Mouse (Mus musculus): ENCODE data around the gene Gm14403. TPM values are rescaled to one million over a fixed set of nuclear protein-coding genes. Genes with fewer than 3 reads are reported as not detected.
"Not testable (repeated sequence)": the region's sequence is repeated elsewhere in the genome, so short reads cannot be mapped to it uniquely, and the experiment has no call there.

The Gm14403 gene
- polyA plus RNA-seq, 1 experiment from 2014 or later = 3.2 TPM

DNA sequence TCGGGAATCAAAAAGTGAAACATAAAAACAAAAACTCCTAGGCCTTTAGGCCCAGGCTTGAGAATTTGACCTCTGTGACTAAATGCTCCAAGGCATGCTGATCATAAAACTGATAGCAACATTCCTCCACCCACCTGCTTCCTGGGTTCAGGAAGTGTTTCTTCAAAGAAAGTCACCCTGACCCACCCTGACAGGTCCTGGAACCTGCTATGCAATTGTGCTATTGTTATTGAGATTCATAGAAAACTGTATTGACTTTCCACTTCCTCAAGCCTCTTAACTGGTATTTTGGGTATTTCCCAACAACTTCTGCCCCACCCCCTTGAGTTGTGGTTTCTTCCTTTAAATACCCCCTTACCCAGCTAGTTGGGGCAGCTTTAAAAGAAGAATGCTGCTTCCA is 20.9 kb downstream of the Gm14403 start:
- H3K9ac ChIP-seq; H3K4me3 ChIP-seq; H3K36me3 ChIP-seq; H3K4me2 ChIP-seq; H3K9me3 ChIP-seq; H3K4me1 ChIP-seq (replicated peaks); ATAC-seq (ENCODE audit: low FRiP score); H3K27me3 ChIP-seq; H3K27ac ChIP-seq: not testable (repeated sequence)
- WGBS = 83% methylated on average over 1 of the region's 1 CpGs

GRCm38 (mm10) chr2:177520035-177520434 is 22.0 kb downstream of the Gm14403 start:
- H3K27ac ChIP-seq = no peak overlapping the region
- H3K4me2 ChIP-seq = no peak overlapping the region
- no peaks in the 10 kb centered on the region for H3K4me1 ChIP-seq (replicated peaks)
- H3K4me3 ChIP-seq = no peak overlapping the region
- peaks cover 8% of the 10 kb centered on the region for H3K9me3 ChIP-seq
- no peaks in the 10 kb centered on the region for H3K36me3 ChIP-seq
- no peak overlapping the region for H3K9ac ChIP-seq
- ATAC-seq (ENCODE audit: low FRiP score) = no peak
- 87% methylated on average over 8 of the region's 8 CpGs for WGBS
- no peaks in the 10 kb centered on the region for H3K27me3 ChIP-seq

DNA sequence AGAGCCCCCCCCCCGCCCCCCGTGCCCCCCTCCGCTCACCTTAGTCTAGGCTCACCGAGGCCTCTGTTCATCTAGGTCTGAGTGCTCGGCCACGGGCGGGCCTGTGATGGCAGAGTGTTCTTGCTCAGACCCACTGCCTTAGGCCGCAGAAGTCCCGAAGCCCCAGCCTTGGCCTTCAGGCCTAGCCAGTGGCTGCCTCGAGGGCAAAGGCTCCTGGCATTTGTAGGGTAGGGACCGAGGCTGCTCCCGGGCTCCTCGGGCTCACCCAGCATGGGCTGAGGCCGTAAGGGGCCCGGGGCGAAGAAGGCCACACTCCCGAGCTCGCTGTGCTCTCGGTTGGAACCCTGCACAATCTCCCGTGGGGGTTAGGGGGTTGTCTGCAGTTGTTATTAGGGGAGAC is 25.0 kb downstream of the Gm14403 start:
- no peak overlapping the region for H3K4me3 ChIP-seq
- H3K4me2 ChIP-seq = no peak overlapping the region
- no peaks in the 10 kb centered on the region for H3K27me3 ChIP-seq
- H3K36me3 ChIP-seq = no peaks in the 10 kb centered on the region
- no peak overlapping the region for H3K27ac ChIP-seq
- 90% methylated on average over 20 of the region's 20 CpGs for WGBS
- ATAC-seq (ENCODE audit: low FRiP score) = no peak
- H3K4me1 ChIP-seq (replicated peaks) = no peaks in the 10 kb centered on the region
- peaks cover 8% of the 10 kb centered on the region; the same call in 1 of the 2 replicates for H3K9me3 ChIP-seq
- H3K9ac ChIP-seq = no peak overlapping the region

DNA sequence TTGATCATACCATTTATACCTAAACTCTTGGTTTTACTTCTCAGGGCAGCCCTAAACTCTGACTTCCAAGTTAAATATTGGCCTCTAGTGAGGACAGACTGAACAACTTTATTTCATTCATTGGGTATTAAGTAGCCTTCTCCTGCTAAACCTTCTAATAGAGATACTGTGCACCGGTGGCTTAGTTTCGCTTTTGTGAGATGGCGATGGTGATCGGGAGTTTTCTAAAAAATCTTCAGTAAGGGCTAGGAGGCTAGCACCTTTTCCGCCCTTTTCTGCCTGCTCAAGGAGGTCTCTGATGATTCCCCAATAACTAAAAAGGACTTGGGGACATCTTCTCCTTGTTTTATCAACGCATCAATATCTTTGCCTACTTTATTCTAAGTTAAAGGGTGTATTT is 25.7 kb downstream of the Gm14403 start:
- ATAC-seq (ENCODE audit: low FRiP score); H3K27me3 ChIP-seq; H3K4me1 ChIP-seq (replicated peaks); H3K9me3 ChIP-seq; H3K27ac ChIP-seq; H3K36me3 ChIP-seq; H3K4me2 ChIP-seq; H3K9ac ChIP-seq; H3K4me3 ChIP-seq: not testable (repeated sequence)
- WGBS = 91% methylated on average over 6 of the region's 6 CpGs

DNA sequence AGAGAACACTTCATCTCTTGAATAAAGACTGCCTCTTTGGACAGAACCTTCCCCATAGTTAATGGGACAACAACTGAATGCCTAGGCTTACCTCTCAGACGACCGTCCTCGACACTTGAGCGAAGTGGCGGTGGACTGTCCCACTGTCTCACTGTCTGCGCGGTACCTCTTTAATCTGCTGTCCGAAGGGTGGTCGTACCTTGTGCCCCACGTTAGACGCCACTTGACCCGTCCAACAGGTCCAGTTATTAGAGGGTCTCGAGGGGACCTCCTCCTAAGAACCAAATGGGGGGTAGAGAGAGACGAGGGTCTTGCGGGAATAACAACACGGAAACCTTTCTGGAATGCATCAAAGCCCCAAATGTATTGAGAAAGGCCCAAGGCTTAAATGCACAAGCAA is 26.2 kb downstream of the Gm14403 start:
- H3K4me2 ChIP-seq; ATAC-seq (ENCODE audit: low FRiP score); H3K9ac ChIP-seq; H3K27ac ChIP-seq; H3K4me1 ChIP-seq (replicated peaks); H3K9me3 ChIP-seq; H3K4me3 ChIP-seq; H3K36me3 ChIP-seq; H3K27me3 ChIP-seq: not testable (repeated sequence)
- 91% methylated on average over 16 of the region's 16 CpGs for WGBS

GRCm38 (mm10) chr2:177535876-177536275 is 37.9 kb downstream of the Gm14403 start:
- Histone ChIP-seq H3K36me3 (no peaks in the 10 kb centered on the region), H3K9me3 (peaks cover 6% of the 10 kb centered on the region; the same call in 1 of the 2 replicates), H3K9ac (no peak overlapping the region), H3K4me3 (no peak overlapping the region), H3K27me3 (no peaks in the 10 kb centered on the region), H3K4me2 (no peak overlapping the region), H3K27ac (no peak overlapping the region), H3K4me1 (replicated peaks) (no peaks in the 10 kb centered on the region)
- ATAC-seq (ENCODE audit: low FRiP score) = no peak
- WGBS = 80% methylated on average over 9 of the region's 9 CpGs

DNA sequence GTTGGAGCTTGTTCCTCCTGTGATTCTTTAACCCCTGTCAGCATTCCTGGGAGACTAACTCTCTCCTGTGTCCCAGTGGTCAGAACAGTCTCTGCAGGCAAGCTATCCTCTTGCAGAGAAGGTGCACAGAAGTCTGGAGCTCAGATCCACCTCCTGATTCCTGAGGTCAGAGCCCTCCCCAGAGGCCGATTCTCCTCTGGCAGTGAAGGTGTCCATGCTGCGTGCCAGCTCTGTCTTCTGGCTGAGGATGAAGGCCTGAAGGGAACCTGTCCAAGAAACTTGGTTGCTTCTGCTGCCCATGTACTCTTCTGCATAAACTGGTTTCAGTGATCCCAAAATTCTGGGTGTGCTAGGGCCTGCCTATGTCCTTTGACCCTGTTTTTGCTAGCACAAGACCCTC is 39.1 kb downstream of the Gm14403 start:
- H3K36me3 ChIP-seq; H3K4me1 ChIP-seq (replicated peaks); H3K9me3 ChIP-seq; H3K4me2 ChIP-seq; H3K27me3 ChIP-seq; H3K27ac ChIP-seq; H3K4me3 ChIP-seq; H3K9ac ChIP-seq; ATAC-seq (ENCODE audit: low FRiP score): not testable (repeated sequence)
- WGBS = 83% methylated on average over 2 of the region's 2 CpGs

GRCm38 (mm10) chr2:177537717-177538116 is 39.7 kb downstream of the Gm14403 start:
- WGBS = 88% methylated on average over 5 of the region's 5 CpGs
- H3K9ac ChIP-seq; H3K4me3 ChIP-seq; H3K27ac ChIP-seq; H3K9me3 ChIP-seq; ATAC-seq (ENCODE audit: low FRiP score); H3K4me1 ChIP-seq (replicated peaks); H3K36me3 ChIP-seq; H3K4me2 ChIP-seq; H3K27me3 ChIP-seq: not testable (repeated sequence)

DNA sequence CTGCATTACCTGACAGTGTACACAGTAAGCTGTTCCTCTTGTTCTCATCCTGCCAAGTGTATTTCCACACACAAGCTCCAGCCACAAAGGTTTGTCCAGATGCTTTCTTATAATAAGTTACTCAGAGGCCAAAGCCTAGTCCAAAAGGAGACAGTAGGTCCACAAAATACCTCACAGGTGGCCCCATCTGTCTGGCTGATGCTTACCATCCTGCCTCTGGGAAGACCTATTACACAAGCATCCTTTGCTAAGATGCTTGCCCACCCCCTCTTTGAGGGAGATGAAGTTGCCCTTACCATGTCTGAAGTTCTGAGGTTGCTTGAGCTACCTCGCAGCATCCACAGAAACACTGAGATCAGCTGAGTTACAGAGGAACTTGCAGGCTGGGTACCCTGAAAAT is 57.2 kb downstream of the Gm14403 start:
- not testable (repeated sequence) for H3K9me3 ChIP-seq; H3K36me3 ChIP-seq; H3K4me1 ChIP-seq (replicated peaks); H3K27me3 ChIP-seq; H3K4me2 ChIP-seq; H3K27ac ChIP-seq; H3K4me3 ChIP-seq; ATAC-seq (ENCODE audit: low FRiP score); H3K9ac ChIP-seq
- WGBS = 86% methylated on average over 1 of the region's 1 CpGs

Other genes with a start within 250 kb of the Gm14403 start
- gene Gm14409, start 231.2 kb upstream of the Gm14403 start, polyA plus RNA-seq (2015; fragmentation: Nextera tagmentation; extraction: Ambion mirVana) = not detected in 2 replicates
- gene Gm14412, start 173.9 kb upstream of the Gm14403 start, polyA plus RNA-seq (2015; fragmentation: Nextera tagmentation; extraction: Ambion mirVana) = 0.21 and 0.31 TPM in 2 replicates
- 6.5 and 7.9 TPM in 2 replicates for gene Gm14418, start 99.9 kb upstream of the Gm14403 start, polyA plus RNA-seq (2015; fragmentation: Nextera tagmentation; extraction: Ambion mirVana)
- gene Zfp970, start 33.5 kb upstream of the Gm14403 start, polyA plus RNA-seq (2015; fragmentation: Nextera tagmentation; extraction: Ambion mirVana) = 6.3 and 6.5 TPM in 2 replicates
- gene Gm14406, start 80.0 kb downstream of the Gm14403 start, polyA plus RNA-seq (2015; fragmentation: Nextera tagmentation; extraction: Ambion mirVana) = not detected in 2 replicates